Mouse (Mus musculus): ENCODE data around the gene Gm21981. TPM values are rescaled to one million over a fixed set of nuclear protein-coding genes. Genes with fewer than 3 reads are reported as not detected.

Gene Gm21981
- polyA plus RNA-seq, 1 experiment from 2014 or later = 2.4 TPM

DNA sequence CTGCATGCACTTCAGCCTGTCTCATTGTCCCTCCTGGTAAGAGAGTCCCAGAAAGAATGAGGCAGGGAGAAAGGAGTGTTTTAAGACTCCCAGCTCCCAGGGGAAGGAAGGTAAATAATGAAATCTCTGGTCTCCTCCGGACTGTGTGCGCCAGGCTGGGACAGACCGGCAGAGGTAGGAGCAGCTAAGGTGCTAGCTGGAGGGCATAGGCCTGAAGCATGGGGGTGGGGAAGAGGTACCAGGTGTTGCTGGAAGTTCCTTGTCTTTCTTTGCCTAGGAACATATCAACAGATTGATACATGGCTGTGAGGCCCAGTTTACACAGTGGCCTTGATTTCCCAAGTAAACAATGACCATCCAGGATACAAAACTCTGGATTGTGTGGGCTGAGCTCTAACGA, 14.7 kb upstream of the Gm21981 start:
- ATAC-seq (replicated peaks; ENCODE audit: insufficient number of reproducible peaks, low FRiP score, low TSS enrichment, low read depth) = no peak
- H3K9me3 ChIP-seq (replicated peaks; ENCODE audit: control insufficient read depth, low read length) = no peaks in the 10 kb centered on the region
- no peak for DNase-seq (ENCODE audit: low spot score)
- no peak overlapping the region for H3K4me3 ChIP-seq (ENCODE audit: low read depth, low read length)
- no peaks in the 10 kb centered on the region for H3K36me3 ChIP-seq (replicated peaks; ENCODE audit: control insufficient read depth, insufficient read depth, low read depth, low read length)
- H3K4me1 ChIP-seq (ENCODE audit: control insufficient read depth, insufficient read depth, low read length) = no peaks in the 10 kb centered on the region
- no peak overlapping the region for H3K9ac ChIP-seq (replicated peaks; ENCODE audit: low read length)
- no peaks in the 10 kb centered on the region for H3K27me3 ChIP-seq (ENCODE audit: control insufficient read depth, insufficient read depth, low read length)
- WGBS = 73% methylated on average over 4 of the region's 4 CpGs
- H3K27ac ChIP-seq (replicated peaks; ENCODE audit: low read depth, low read length) = no peak overlapping the region
- no peak overlapping the region for H3K4me2 ChIP-seq (ENCODE audit: low read depth, low read length)

DNA sequence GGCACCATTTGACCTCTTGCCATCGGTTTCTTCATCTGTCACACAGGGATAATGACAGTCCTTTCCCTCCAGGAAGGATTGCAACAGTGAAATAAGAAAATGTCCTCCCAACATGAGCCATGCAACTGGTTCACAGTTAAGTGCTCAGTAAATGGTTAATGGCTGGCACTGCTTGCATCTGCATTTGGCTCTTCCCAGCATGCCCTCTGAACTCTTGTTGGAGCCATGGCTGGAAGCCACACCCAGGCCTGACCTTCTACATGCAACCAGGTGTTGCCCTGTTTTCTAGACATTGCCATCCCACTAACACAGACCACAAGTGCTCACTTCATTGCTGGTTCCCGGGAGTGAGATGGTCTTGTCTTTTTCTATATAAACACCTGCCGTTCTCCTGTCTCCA, 13.7 kb upstream of the Gm21981 start:
- no peaks in the 10 kb centered on the region for H3K36me3 ChIP-seq (replicated peaks; ENCODE audit: control insufficient read depth, insufficient read depth, low read depth, low read length)
- WGBS = 86% methylated on average over 3 of the region's 3 CpGs
- H3K4me2 ChIP-seq (ENCODE audit: low read depth, low read length) = no peak overlapping the region
- H3K27ac ChIP-seq (replicated peaks; ENCODE audit: low read depth, low read length) = no peak overlapping the region
- no peak for DNase-seq (ENCODE audit: low spot score)
- no peaks in the 10 kb centered on the region for H3K4me1 ChIP-seq (ENCODE audit: control insufficient read depth, insufficient read depth, low read length)
- no peak overlapping the region for H3K9ac ChIP-seq (replicated peaks; ENCODE audit: low read length)
- H3K9me3 ChIP-seq (replicated peaks; ENCODE audit: control insufficient read depth, low read length) = no peaks in the 10 kb centered on the region
- ATAC-seq (replicated peaks; ENCODE audit: insufficient number of reproducible peaks, low FRiP score, low TSS enrichment, low read depth) = no peak
- no peaks in the 10 kb centered on the region; the same call in 1 of the 2 replicates for H3K27me3 ChIP-seq (ENCODE audit: control insufficient read depth, insufficient read depth, low read length)
- no peak overlapping the region for H3K4me3 ChIP-seq (ENCODE audit: low read depth, low read length)

DNA sequence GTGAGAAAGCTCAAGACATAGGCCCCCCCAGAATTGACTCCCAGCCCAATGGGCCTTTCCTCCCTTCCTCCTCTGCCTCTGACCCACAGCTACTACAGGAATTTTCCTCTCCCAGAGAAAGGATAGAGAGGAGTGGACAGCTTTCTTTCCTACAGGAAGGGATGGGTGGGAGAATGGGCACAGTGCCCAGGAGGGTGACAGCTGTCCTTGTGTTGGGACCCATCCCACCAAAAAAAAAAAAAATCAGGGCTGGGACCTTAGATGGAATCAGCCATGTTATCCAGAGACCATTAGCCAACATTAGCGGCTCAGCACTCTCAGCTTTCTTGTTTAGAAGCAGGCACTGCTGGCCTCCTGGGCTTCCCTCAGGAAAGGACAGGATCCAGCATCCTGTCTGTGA, 11.9 kb upstream of the Gm21981 start:
- 59% methylated on average over 1 of the region's 1 CpGs for WGBS
- no peak overlapping the region for H3K4me3 ChIP-seq (ENCODE audit: low read depth, low read length)
- no peak overlapping the region for H3K27ac ChIP-seq (replicated peaks; ENCODE audit: low read depth, low read length)
- DNase-seq (ENCODE audit: low spot score) (no peak), ATAC-seq (replicated peaks; ENCODE audit: insufficient number of reproducible peaks, low FRiP score, low TSS enrichment, low read depth) (no peak)
- H3K9me3 ChIP-seq (replicated peaks; ENCODE audit: control insufficient read depth, low read length) = no peaks in the 10 kb centered on the region
- H3K4me2 ChIP-seq (ENCODE audit: low read depth, low read length) = no peak overlapping the region
- H3K36me3 ChIP-seq (replicated peaks; ENCODE audit: control insufficient read depth, insufficient read depth, low read depth, low read length) = no peaks in the 10 kb centered on the region
- H3K9ac ChIP-seq (replicated peaks; ENCODE audit: low read length) = no peak overlapping the region
- no peaks in the 10 kb centered on the region for H3K4me1 ChIP-seq (ENCODE audit: control insufficient read depth, insufficient read depth, low read length)
- no peaks in the 10 kb centered on the region; the same call in 1 of the 2 replicates for H3K27me3 ChIP-seq (ENCODE audit: control insufficient read depth, insufficient read depth, low read length)

DNA sequence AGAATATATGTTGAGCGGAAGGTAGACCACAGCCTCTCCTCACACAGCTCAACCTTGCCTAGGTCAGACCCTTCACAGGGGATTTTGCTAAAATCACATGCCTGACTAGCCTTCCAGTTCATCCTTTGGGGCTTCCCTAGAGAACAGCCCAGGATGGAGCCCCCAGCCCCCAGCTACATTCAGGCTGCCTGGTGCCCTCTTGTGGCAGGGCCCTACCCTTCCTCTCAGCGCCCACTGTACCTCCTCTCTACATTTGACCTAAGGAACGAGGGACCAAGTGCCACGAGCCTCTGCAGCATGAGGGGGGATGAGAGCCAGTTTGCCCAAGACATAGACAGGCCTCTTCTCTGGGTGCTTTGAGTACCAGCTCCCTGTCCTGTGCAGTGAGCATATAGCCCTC, 10.4 kb upstream of the Gm21981 start:
- Histone ChIP-seq H3K27ac (replicated peaks; ENCODE audit: low read depth, low read length) (no peak overlapping the region), H3K4me1 (ENCODE audit: control insufficient read depth, insufficient read depth, low read length) (no peaks in the 10 kb centered on the region), H3K4me3 (ENCODE audit: low read depth, low read length) (no peak overlapping the region), H3K9me3 (replicated peaks; ENCODE audit: control insufficient read depth, low read length) (no peaks in the 10 kb centered on the region), H3K27me3 (ENCODE audit: control insufficient read depth, insufficient read depth, low read length) (no peaks in the 10 kb centered on the region; the same call in 1 of the 2 replicates), H3K9ac (replicated peaks; ENCODE audit: low read length) (no peak overlapping the region), H3K36me3 (replicated peaks; ENCODE audit: control insufficient read depth, insufficient read depth, low read depth, low read length) (no peaks in the 10 kb centered on the region), H3K4me2 (ENCODE audit: low read depth, low read length) (no peak overlapping the region)
- ATAC-seq (replicated peaks; ENCODE audit: insufficient number of reproducible peaks, low FRiP score, low TSS enrichment, low read depth) (no peak), DNase-seq (ENCODE audit: low spot score) (no peak)
- WGBS = 85% methylated on average over 4 of the region's 4 CpGs

DNA sequence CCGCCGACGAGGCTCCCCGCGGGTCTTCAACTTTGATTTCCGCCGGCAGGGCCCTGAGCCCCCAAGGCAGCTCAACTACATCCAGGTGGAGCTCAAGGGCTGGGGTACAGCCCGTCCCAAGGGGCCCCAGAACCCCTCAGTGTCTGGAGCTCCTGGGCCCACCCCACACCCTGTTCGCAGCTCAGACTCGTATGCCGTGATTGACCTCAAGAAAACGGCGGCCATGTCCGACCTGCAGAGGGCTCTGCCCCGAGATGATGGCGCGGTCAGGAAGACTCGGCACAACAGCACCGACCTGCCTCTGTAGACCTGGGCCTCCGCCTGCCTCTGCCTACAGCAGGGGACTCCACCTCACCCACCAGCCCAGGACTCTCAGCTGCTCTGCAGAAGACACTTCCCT, 9.3 kb upstream of the Gm21981 start:
- WGBS = 22% methylated on average over 20 of the region's 20 CpGs
- H3K27me3 ChIP-seq (ENCODE audit: control insufficient read depth, insufficient read depth, low read length) = no peaks in the 10 kb centered on the region; the same call in 1 of the 2 replicates
- no peak overlapping the region for H3K27ac ChIP-seq (replicated peaks; ENCODE audit: low read depth, low read length)
- H3K4me1 ChIP-seq (ENCODE audit: control insufficient read depth, insufficient read depth, low read length) = no peaks in the 10 kb centered on the region
- ATAC-seq (replicated peaks; ENCODE audit: insufficient number of reproducible peaks, low FRiP score, low TSS enrichment, low read depth) (no peak), DNase-seq (ENCODE audit: low spot score) (no peak)
- H3K4me2 ChIP-seq (ENCODE audit: low read depth, low read length) = no peak overlapping the region
- H3K9ac ChIP-seq (replicated peaks; ENCODE audit: low read length) = no peak overlapping the region
- no peaks in the 10 kb centered on the region for H3K36me3 ChIP-seq (replicated peaks; ENCODE audit: control insufficient read depth, insufficient read depth, low read depth, low read length)
- H3K4me3 ChIP-seq (ENCODE audit: low read depth, low read length) = no peak overlapping the region
- H3K9me3 ChIP-seq (replicated peaks; ENCODE audit: control insufficient read depth, low read length) = no peaks in the 10 kb centered on the region

DNA sequence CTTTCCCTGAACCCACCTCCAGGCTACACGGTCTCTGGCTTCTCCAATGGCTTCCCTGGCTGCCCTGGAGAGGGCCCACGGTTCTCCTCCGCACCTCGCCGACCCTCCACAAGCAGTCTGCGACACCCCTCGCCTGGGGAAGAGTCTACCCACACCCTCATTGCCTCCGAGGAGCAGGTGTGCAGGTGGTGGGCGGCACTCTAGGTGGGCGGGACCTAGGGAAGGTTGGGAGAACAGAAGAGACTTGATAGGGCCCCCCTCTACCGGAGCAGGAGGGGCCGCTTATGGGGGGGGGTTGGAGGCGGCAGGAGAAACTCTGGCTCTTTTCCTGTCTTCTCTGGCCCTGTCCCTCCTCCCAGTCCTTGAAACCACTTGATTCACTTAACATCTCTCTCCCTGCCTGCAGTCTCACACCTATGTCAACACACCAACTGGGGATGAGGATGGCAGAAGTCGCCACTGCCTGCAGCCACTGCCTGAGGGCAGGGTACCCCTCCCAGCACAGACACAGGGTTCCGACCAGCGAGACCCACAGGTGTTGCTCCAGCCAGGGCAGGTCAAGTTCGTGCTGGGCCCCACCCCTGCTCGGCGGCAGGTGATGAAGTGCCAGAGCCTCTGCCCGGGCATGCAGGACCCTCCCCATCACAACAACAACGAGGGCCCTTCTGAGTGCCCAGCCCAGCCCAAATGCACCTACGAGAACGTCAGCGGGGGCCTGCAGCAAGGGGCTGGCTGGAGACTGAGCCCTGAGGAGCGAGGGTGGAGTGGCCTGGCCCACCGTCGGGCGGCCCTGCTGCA, 8.5 kb upstream of the Gm21981 start:
- Histone ChIP-seq H3K4me3 (ENCODE audit: low read depth, low read length) (no peak overlapping the region), H3K9me3 (replicated peaks; ENCODE audit: control insufficient read depth, low read length) (no peaks in the 10 kb centered on the region), H3K36me3 (replicated peaks; ENCODE audit: control insufficient read depth, insufficient read depth, low read depth, low read length) (no peaks in the 10 kb centered on the region), H3K27ac (replicated peaks; ENCODE audit: low read depth, low read length) (no peak overlapping the region), H3K4me1 (ENCODE audit: control insufficient read depth, insufficient read depth, low read length) (no peaks in the 10 kb centered on the region), H3K27me3 (ENCODE audit: control insufficient read depth, insufficient read depth, low read length) (no peaks in the 10 kb centered on the region; the same call in 1 of the 2 replicates), H3K4me2 (ENCODE audit: low read depth, low read length) (no peak overlapping the region), H3K9ac (replicated peaks; ENCODE audit: low read length) (no peak overlapping the region)
- no peak for ATAC-seq (replicated peaks; ENCODE audit: insufficient number of reproducible peaks, low FRiP score, low TSS enrichment, low read depth)
- DNase-seq (ENCODE audit: low spot score) = no peak
- 30% methylated on average over 25 of the region's 28 CpGs for WGBS

DNA sequence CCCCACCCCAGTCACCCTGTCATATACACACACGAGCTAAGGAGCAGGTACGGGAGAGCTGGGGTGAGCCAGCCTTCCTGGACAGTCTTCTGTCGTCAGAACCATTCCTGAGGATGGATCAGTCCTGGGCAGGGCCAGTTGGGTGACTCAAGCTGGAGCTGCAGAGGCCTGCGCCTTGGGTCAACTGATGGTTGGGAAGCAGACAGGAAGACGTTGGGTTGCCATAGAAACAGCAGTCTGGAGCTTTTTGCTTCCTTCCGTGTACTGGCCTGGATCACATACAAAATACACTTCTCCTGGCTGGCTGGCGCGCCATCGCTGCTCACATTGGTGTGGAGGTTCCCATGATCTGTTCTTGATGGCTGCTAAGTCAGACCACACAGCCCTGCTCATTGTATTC, 7.5 kb upstream of the Gm21981 start:
- H3K36me3 ChIP-seq (replicated peaks; ENCODE audit: control insufficient read depth, insufficient read depth, low read depth, low read length) = no peaks in the 10 kb centered on the region
- WGBS = 77% methylated on average over 9 of the region's 9 CpGs

DNA sequence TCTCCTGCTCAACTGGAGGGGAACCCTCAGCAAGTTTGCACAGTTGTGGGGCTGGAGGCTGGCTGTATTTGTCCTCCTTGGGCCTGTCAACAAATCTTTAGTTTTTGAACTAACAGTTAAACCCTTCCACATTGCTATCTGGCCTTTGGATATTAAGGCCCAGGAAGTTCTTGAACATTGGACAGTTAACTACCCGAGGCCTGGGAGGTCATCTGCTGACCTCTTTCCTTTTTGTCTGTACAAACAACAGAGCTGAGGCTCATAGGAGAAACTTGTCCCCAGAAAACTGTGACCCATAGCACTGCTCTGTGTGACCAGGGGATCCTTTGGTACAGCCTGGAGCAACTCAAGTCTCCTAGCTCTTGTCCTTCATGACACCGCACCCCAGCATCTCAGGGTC, 4.8 kb upstream of the Gm21981 start:
- H3K4me2 ChIP-seq (ENCODE audit: low read depth, low read length) = no peak overlapping the region
- H3K36me3 ChIP-seq (replicated peaks; ENCODE audit: control insufficient read depth, insufficient read depth, low read depth, low read length) = no peaks in the 10 kb centered on the region
- DNase-seq (ENCODE audit: low spot score) = no peak
- H3K9ac ChIP-seq (replicated peaks; ENCODE audit: low read length) = no peak overlapping the region
- peaks cover 3% of the 10 kb centered on the region; the same call in 1 of the 2 replicates for H3K4me1 ChIP-seq (ENCODE audit: control insufficient read depth, insufficient read depth, low read length)
- WGBS = 72% methylated on average over 2 of the region's 2 CpGs
- ATAC-seq (replicated peaks; ENCODE audit: insufficient number of reproducible peaks, low FRiP score, low TSS enrichment, low read depth) = no peak
- H3K27ac ChIP-seq (replicated peaks; ENCODE audit: low read depth, low read length) = no peak overlapping the region
- no peaks in the 10 kb centered on the region; the same call in 1 of the 2 replicates for H3K27me3 ChIP-seq (ENCODE audit: control insufficient read depth, insufficient read depth, low read length)
- no peak overlapping the region for H3K4me3 ChIP-seq (ENCODE audit: low read depth, low read length)
- H3K9me3 ChIP-seq (replicated peaks; ENCODE audit: control insufficient read depth, low read length) = no peaks in the 10 kb centered on the region

More for the DNA sequence above, 7.5 kb upstream of the Gm21981 start:
- Histone ChIP-seq H3K9me3 (replicated peaks; ENCODE audit: control insufficient read depth, low read length) (no peaks in the 10 kb centered on the region), H3K4me3 (ENCODE audit: low read depth, low read length) (no peak overlapping the region), H3K27ac (replicated peaks; ENCODE audit: low read depth, low read length) (no peak overlapping the region), H3K4me2 (ENCODE audit: low read depth, low read length) (no peak overlapping the region), H3K9ac (replicated peaks; ENCODE audit: low read length) (no peak overlapping the region), H3K27me3 (ENCODE audit: control insufficient read depth, insufficient read depth, low read length) (no peaks in the 10 kb centered on the region; the same call in 1 of the 2 replicates), H3K4me1 (ENCODE audit: control insufficient read depth, insufficient read depth, low read length) (no peaks in the 10 kb centered on the region)
- no peak for DNase-seq (ENCODE audit: low spot score)
- ATAC-seq (replicated peaks; ENCODE audit: insufficient number of reproducible peaks, low FRiP score, low TSS enrichment, low read depth) = no peak

Data from embryonic facial prominence, embryonic 11.5 days (tissue).